Mouse (Mus musculus) embryonic facial prominence, embryonic 12.5 days (tissue): Measurements from ENCODE around the gene Gfy. TPM values are rescaled to one million over a fixed set of nuclear protein-coding genes. Genes with fewer than 3 reads are reported as not detected.

Experiments used
- ATAC-seq: fragments of 200-750 bp; cut with Nextera tagmentation; 2 replicates; pipeline ENCODE4 v1.8.0; 2017; ENCODE audit not compliant: insufficient number of reproducible peaks, insufficient read depth, low FRiP score, low TSS enrichment
- H3K27ac ChIP-seq: fragments of 300-500 bp; sonication (generic); 2 replicates; pipeline ENCODE4 v1.5.1; 2016; ENCODE audit warnings: mild to moderate bottlenecking
- H3K27me3 ChIP-seq: fragments of 300-500 bp; sonication (generic); 2 replicates; pipeline ENCODE4 v1.6.1; 2016; ENCODE audit warnings: mild to moderate bottlenecking, moderate library complexity
- H3K36me3 ChIP-seq: fragments of 300-500 bp; sonication (generic); 2 replicates; pipeline ENCODE4 v1.6.1; 2016; ENCODE audit warnings: mild to moderate bottlenecking
- H3K4me1 ChIP-seq: fragments of 300-500 bp; sonication (generic); 2 replicates; pipeline ENCODE4 v1.6.1; 2016
- H3K4me2 ChIP-seq: fragments of 300-500 bp; sonication (generic); replicated peaks from 2 replicates; pipeline ENCODE4 v1.6.1; 2016; ENCODE audit warnings: mild to moderate bottlenecking, moderate library complexity
- H3K4me3 ChIP-seq: fragments of 300-500 bp; sonication (generic); 2 replicates; pipeline ENCODE4 v1.5.1; 2016; ENCODE audit warnings: mild to moderate bottlenecking
- H3K9ac ChIP-seq: fragments of 300-500 bp; sonication (generic); 2 replicates; pipeline ENCODE4 v1.6.1; 2016; ENCODE audit warnings: mild to moderate bottlenecking, moderate library complexity
- H3K9me3 ChIP-seq: fragments of 300-500 bp; sonication (generic); 2 replicates; pipeline ENCODE4 v1.6.1; 2016; ENCODE audit warnings: mild to moderate bottlenecking, moderate library complexity
- WGBS: fragments of 180-500 bp; shearing (Covaris S2); methylation state at CpG from one replicate; pipeline ENCODE4 v1.1.7; 2016; 5-methylcytosine and 5-hydroxymethylcytosine counted together
- polyA plus RNA-seq: library from polyadenylated mRNA; unstranded; fragments of >200 nt; fragmentation: Nextera tagmentation; extraction: Ambion mirVana; gene quantifications from 2 replicates; pipeline ENCODE4 v1.2.1, GENCODE M21; 2016

Gene Gfy
- polyA plus RNA-seq, 1 experiment from 2014 or later, result 0.56 TPM

DNA sequence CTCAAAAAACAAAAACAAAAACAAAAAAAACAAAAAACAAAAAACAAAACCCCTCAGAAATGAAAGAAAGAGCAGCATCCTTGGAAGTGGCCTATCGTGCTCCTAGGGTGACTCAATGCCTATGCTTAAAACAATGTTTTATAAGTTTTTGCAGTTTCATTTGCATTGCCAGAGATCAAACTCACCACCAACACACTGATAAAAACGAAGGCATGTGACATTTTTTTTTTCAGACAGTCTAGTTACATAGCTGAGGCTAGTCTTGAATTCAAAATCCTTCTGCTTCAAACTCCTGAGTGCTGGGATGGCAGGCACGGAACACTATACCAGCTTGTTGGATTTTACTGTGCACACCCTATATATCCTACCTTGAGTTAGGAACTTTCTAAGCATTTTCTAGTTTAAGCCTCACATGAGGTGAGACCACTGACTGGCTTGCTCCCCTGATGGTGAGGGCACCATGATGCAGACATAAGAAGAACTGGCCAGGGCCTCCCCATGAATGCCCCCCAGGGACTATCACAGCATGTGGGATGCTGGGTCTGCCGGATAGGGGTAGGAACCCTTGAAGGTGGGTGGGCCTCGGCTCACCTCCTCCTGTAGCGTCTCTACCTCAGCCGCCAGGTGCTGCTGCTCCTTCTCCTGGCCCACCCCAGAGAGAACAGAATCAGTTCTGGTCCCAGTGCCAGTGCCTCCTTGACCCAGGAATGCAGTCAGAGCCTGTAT, 13.4 kb upstream of the Gfy start:
- ATAC-seq, result no peak
- H3K4me3 ChIP-seq, result no peak overlapping the region
- no peaks in the 10 kb centered on the region for H3K9me3 ChIP-seq
- no peak overlapping the region for H3K4me2 ChIP-seq
- H3K27ac ChIP-seq, result no peak overlapping the region
- H3K4me1 ChIP-seq, result peaks cover 10% of the 10 kb centered on the region
- 81% methylated on average over 7 of the region's 7 CpGs for WGBS
- peaks cover 42% of the 10 kb centered on the region for H3K27me3 ChIP-seq
- no peaks in the 10 kb centered on the region for H3K36me3 ChIP-seq
- H3K9ac ChIP-seq, result no peak overlapping the region

- peak; percentile 72; the same call in 1 of the 2 replicates for ATAC-seq
- 4% methylated on average over 8 of the region's 8 CpGs for WGBS
- peaks cover 41% of the 10 kb centered on the region for H3K27me3 ChIP-seq
- no peak overlapping the region for H3K4me2 ChIP-seq
- peak overlapping the region; percentile 76 for H3K27ac ChIP-seq
- H3K4me1 ChIP-seq, result peaks cover 10% of the 10 kb centered on the region
- H3K4me3 ChIP-seq, result no peak overlapping the region
- no peaks in the 10 kb centered on the region for H3K9me3 ChIP-seq
- no peaks in the 10 kb centered on the region for H3K36me3 ChIP-seq
- no peak overlapping the region for H3K9ac ChIP-seq
Measured at GRCm38 (mm10) chr7:45191803-45192363, 12.5 kb upstream of the Gfy start.

GRCm38 (mm10) chr7:45191161-45191560, 11.8 kb upstream of the Gfy start:
- ATAC-seq, result no peak
- H3K27me3 ChIP-seq, result peaks cover 41% of the 10 kb centered on the region

DNA sequence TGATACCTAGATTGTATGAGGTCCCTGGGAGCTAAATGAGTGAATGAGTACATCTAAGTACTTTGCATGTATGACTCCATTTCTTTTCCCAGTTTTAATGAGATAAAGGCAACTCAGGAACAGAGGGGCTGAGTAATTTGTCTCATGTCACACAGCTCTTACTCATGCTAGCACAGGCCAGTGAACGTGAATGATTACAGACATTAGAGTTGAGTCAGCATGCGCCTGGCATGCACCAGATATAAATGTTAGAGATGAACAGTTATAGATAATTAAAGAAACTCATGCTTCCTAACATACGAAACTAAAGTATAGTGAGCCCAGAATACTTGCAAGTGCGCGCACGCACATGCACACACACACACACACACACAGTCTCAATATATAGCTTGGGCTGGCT, 10.8 kb upstream of the Gfy start:
- Histone ChIP-seq H3K4me1 (peaks cover 10% of the 10 kb centered on the region), H3K27ac (no peak overlapping the region), H3K36me3 (no peaks in the 10 kb centered on the region), H3K9ac (no peak overlapping the region), H3K4me3 (no peak overlapping the region), H3K27me3 (peaks cover 47% of the 10 kb centered on the region), H3K9me3 (no peaks in the 10 kb centered on the region), H3K4me2 (no peak overlapping the region)
- no peak for ATAC-seq
- WGBS, result 88% methylated on average over 6 of the region's 6 CpGs

More at GRCm38 (mm10) chr7:45191161-45191560, 11.8 kb upstream of the Gfy start:
- no peak overlapping the region for H3K4me2 ChIP-seq
- no peaks in the 10 kb centered on the region for H3K36me3 ChIP-seq
- 65% methylated on average over 2 of the region's 2 CpGs for WGBS
- H3K4me3 ChIP-seq, result no peak overlapping the region
- no peaks in the 10 kb centered on the region for H3K9me3 ChIP-seq
- no peak overlapping the region for H3K9ac ChIP-seq
- no peak overlapping the region for H3K27ac ChIP-seq
- peaks cover 10% of the 10 kb centered on the region for H3K4me1 ChIP-seq

- Histone ChIP-seq H3K4me3 (no peak overlapping the region), H3K27me3 (peaks cover 48% of the 10 kb centered on the region), H3K9me3 (no peaks in the 10 kb centered on the region)
Measured at GRCm38 (mm10) chr7:45189600-45189999, 10.2 kb upstream of the Gfy start.

DNA sequence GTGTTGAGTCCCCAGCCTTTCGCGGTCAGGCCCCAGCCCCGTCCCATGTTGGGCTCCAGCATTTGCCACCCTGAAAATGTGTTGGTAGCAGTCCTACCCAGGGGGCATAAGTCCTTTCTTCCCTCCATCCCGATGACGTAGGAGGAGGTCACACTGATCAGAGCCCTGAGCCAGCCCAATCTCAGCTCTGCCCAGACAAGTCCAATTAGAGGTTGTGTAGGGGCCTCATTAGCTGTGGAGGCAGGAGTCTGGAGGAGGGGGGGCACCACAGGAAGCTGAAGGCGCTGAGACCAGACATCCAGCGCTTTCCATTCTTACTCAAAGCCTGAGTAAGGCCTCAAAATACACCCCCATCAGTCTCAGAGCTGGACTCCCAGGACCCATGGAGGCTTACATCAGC, 6.6 kb upstream of the Gfy start:
- 53% methylated on average over 7 of the region's 7 CpGs for WGBS
- Histone ChIP-seq H3K9ac (no peak overlapping the region; the same call in 1 of the 2 replicates), H3K27me3 (peaks cover 78% of the 10 kb centered on the region)

More at GRCm38 (mm10) chr7:45189600-45189999, 10.2 kb upstream of the Gfy start:
- H3K36me3 ChIP-seq, result no peaks in the 10 kb centered on the region
- no peak overlapping the region for H3K4me2 ChIP-seq
- no peak overlapping the region for H3K9ac ChIP-seq
- no peak overlapping the region for H3K27ac ChIP-seq
- peaks cover 10% of the 10 kb centered on the region for H3K4me1 ChIP-seq
- WGBS, result 58% methylated on average over 16 of the region's 16 CpGs
- ATAC-seq, result no peak

DNA sequence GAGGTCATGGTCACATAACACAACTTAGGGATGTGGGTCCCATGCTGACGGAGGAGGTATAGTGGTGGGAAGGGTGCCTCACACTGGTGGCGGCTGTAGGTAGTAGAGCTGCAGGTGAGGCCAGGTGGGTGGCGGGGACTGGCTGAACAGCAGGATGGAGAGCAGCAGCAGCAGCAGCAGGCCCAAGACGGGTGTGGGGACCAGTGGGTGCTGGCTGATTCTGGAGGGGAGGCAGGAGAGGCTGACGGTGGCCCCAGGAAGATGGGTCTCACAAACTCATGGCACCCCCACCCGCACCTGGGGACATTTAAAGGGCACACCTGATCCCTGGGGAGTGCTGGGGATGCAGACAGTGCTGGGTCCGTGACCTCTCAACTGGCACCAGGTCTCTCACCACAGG, 4.3 kb upstream of the Gfy start:
- H3K27ac ChIP-seq, result no peak overlapping the region
- ATAC-seq, result no peak
- peaks cover 89% of the 10 kb centered on the region for H3K27me3 ChIP-seq
- H3K9me3 ChIP-seq, result no peaks in the 10 kb centered on the region
- no peak overlapping the region for H3K9ac ChIP-seq
- no peak overlapping the region for H3K4me2 ChIP-seq
- 61% methylated on average over 7 of the region's 7 CpGs for WGBS
- H3K36me3 ChIP-seq, result no peaks in the 10 kb centered on the region
- no peaks in the 10 kb centered on the region for H3K4me1 ChIP-seq
- H3K4me3 ChIP-seq, result no peak overlapping the region

More for the DNA sequence above, 6.6 kb upstream of the Gfy start:
- no peak for ATAC-seq
- Histone ChIP-seq H3K36me3 (no peaks in the 10 kb centered on the region), H3K4me3 (no peak overlapping the region), H3K27ac (no peak overlapping the region), H3K4me2 (no peak overlapping the region), H3K4me1 (no peaks in the 10 kb centered on the region), H3K9me3 (no peaks in the 10 kb centered on the region)

GRCm38 (mm10) chr7:45182606-45183005, 3.2 kb upstream of the Gfy start:
- H3K4me2 ChIP-seq, result peak overlapping the region; percentile 46
- peaks cover 90% of the 10 kb centered on the region for H3K27me3 ChIP-seq
- H3K4me1 ChIP-seq, result no peaks in the 10 kb centered on the region
- peak overlapping the region; percentile 34 for H3K9ac ChIP-seq
- peak overlapping the region; percentile 21 for H3K4me3 ChIP-seq
- no peaks in the 10 kb centered on the region for H3K36me3 ChIP-seq
- 19% methylated on average over 11 of the region's 11 CpGs for WGBS
- no peak overlapping the region for H3K27ac ChIP-seq
- ATAC-seq, result peak; percentile 25; the same call in 1 of the 2 replicates
- H3K9me3 ChIP-seq, result no peaks in the 10 kb centered on the region

- Histone ChIP-seq H3K9ac (peak overlapping the region; percentile 34), H3K36me3 (no peaks in the 10 kb centered on the region), H3K4me3 (peak overlapping the region; percentile 21), H3K4me1 (no peaks in the 10 kb centered on the region), H3K4me2 (peak overlapping the region; percentile 46), H3K9me3 (no peaks in the 10 kb centered on the region), H3K27me3 (peaks cover 94% of the 10 kb centered on the region), H3K27ac (no peak overlapping the region)
- ATAC-seq, result peak; percentile 62; the same call in 1 of the 2 replicates
- WGBS, result under 1% methylated on average over 34 of the region's 34 CpGs
Measured at GRCm38 (mm10) chr7:45182199-45182601, 2.8 kb upstream of the Gfy start.

DNA sequence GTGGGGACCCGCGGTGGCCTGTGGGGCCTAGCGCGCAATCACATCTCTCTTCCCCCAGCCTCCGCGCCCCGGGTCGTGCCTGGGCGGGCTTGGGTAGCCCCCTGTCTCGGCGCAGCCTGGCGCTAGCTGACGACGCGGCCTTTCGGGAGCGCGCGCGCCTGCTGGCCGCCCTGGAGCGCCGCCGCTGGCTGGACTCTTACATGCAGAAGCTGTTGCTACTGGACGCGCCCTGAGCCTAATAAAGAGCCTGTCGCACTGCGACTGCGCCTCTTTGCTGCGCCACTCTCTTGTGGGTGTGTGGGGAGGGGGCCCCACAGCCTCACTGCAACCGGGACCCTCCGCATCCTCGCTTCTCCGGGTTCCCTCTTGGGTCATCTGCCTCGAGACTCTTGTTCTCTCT, 2.2 kb upstream of the Gfy start:
- no peak overlapping the region for H3K27ac ChIP-seq
- no peak overlapping the region for H3K9ac ChIP-seq
- H3K4me1 ChIP-seq, result peaks cover 1% of the 10 kb centered on the region; the same call in 1 of the 2 replicates
- ATAC-seq, result no peak
- 3% methylated on average over 35 of the region's 35 CpGs for whole genome bisulfite sequencing
- peaks cover 95% of the 10 kb centered on the region for H3K27me3 ChIP-seq
- H3K4me3 ChIP-seq, result peak overlapping the region; percentile 4; the same call in 1 of the 2 replicates
- no peak overlapping the region for H3K4me2 ChIP-seq
- H3K9me3 ChIP-seq, result no peaks in the 10 kb centered on the region
- H3K36me3 ChIP-seq, result no peaks in the 10 kb centered on the region

DNA sequence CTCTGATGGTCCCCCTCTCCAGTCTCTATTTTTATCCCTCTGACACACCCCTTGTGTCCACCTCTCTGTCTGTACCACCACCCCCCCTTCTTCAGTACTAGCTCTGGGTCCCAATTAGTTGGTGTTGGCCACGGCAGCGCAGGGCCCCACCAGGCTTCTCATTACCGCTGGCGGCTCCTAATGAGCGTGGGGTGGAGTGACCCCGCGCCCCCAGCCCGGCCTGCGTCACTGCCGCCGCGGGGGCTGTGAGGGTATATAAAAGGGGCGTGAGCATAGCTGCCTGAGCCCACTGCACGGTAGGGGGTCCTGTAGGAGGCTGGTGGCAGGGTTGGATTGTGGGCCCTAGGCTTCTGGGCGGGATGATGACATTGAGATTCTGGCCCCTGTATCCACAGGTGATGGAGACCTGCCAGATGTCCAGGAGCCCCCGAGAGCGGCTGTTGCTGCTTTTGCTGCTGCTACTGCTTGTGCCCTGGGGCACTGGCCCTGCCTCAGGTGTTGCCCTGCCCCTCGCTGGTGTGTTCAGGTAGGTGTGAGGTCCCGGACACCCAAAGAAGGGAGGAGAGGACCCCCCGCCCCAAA, 1.6 kb upstream of the Gfy start, which contains the start of gene Pth2:
TSS of gene Pth2 (plus strand) at position 100 of the 582 bp plus-strand sequence.
- ATAC-seq, result no peak
- Histone ChIP-seq H3K4me2 (no peak within 1 kb of the TSS), H3K9me3 (no peaks in the 10 kb centered on the region), H3K9ac (no peak within 1 kb of the TSS), H3K36me3 (no peaks in the 10 kb centered on the region), H3K27me3 (peaks cover 96% of the 10 kb centered on the region), H3K4me1 (peaks cover 7% of the 10 kb centered on the region; the same call in 1 of the 2 replicates), H3K4me3 (peak within 1 kb of the TSS; percentile 4; the same call in 1 of the 2 replicates), H3K27ac (no peak within 1 kb of the TSS)
- WGBS, result 16% methylated on average over 19 of the region's 20 CpGs

DNA sequence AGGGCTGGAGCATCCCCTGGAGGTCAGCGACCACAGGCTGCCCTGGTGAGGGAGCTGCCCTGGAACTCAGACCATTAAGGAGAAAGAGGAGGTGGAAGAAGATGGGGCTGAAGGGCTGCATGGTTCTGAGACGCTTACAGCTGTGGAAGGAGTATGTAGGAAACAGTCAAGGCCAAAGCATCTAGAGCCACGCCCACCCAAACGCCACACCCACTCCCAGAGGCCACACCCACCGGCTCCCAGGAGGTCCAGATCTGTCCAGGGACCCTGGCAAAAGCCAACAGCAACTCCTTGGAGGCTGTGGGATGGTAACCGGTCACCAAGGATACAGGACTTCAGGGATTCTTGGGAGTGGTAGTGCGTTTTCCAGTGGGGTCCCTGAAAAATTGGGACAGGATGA, 819 bp downstream of the Gfy start:
- 25% methylated on average over 7 of the region's 7 CpGs for WGBS
- Histone ChIP-seq H3K9me3 (no peaks in the 10 kb centered on the region), H3K4me2 (no peak overlapping the region), H3K4me1 (peaks cover 12% of the 10 kb centered on the region), H3K36me3 (no peaks in the 10 kb centered on the region), H3K27me3 (peaks cover 98% of the 10 kb centered on the region), H3K27ac (no peak overlapping the region), H3K4me3 (no peak overlapping the region), H3K9ac (no peak overlapping the region)
- ATAC-seq, result no peak
